Comparison of ENCODE assay signal across 17 mouse cellular contexts in the genomic region with DNA sequence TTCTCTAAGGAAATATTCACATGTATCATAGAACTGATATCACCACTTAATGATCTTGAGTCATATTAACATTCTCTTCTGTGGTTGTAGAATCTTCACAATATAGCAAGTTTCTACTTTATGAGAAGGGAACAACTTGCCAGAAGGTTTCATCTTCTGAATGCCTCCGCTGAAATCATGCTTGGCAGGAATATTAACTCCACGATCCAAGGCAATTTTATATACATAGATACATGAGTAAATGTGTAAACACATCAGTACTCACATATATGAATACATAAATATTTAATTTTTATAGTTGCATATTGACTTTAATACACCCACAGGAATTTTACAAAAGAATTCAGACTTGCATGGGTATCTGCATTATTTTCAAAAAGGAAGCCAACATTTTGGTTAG.
"Had no signal": no experiment of that assay in that cellular context is flagged by ENCODE, and none has a peak within 500 bp of the region (broad histone marks: within the 10 kb centered on the region; RNA-seq: fewer than 3 reads in every experiment).

No protein-coding gene starts in this region.

- H3K9me3 ChIP-seq: liver, embryonic 13.5 days; liver, embryonic 15.5 days; megakaryocyte, embryonic 14.5 days; midbrain, embryonic 13.5 days; midbrain, embryonic 15.5 days; neural tube, embryonic 12.5 days; stomach, embryonic 15.5 days had no signal

- H3K9ac ChIP-seq: liver, embryonic 13.5 days; liver, embryonic 15.5 days; liver, postnatal 0 days; midbrain, embryonic 13.5 days; midbrain, embryonic 15.5 days; neural tube, embryonic 12.5 days; stomach, embryonic 15.5 days had no signal

- H3K4me1 ChIP-seq: liver, embryonic 13.5 days; liver, embryonic 15.5 days; megakaryocyte, embryonic 14.5 days; midbrain, embryonic 13.5 days; midbrain, embryonic 15.5 days; neural tube, embryonic 12.5 days; stomach, embryonic 15.5 days had no signal

- H3K4me2 ChIP-seq: liver, embryonic 13.5 days; liver, embryonic 15.5 days; midbrain, embryonic 11.5 days; midbrain, embryonic 13.5 days; midbrain, embryonic 15.5 days; neural tube, embryonic 12.5 days; stomach, embryonic 15.5 days had no signal

- H3K27me3 ChIP-seq: liver, embryonic 13.5 days; liver, embryonic 15.5 days; megakaryocyte, embryonic 14.5 days; midbrain, embryonic 13.5 days; midbrain, embryonic 15.5 days; neural tube, embryonic 12.5 days; stomach, embryonic 15.5 days had no signal

- DNase-seq: liver, embryonic 13.5 days; liver, postnatal 0 days; lung, postnatal 14 days; lung, postnatal 36 days; right cerebral cortex, postnatal 14 days; thymus, adult 2 months; thymus, postnatal 25 days; thymus, postnatal 4 days had no signal

- ATAC-seq: liver, postnatal 0 days; midbrain, embryonic 13.5 days; midbrain, embryonic 15.5 days had no signal

- H3K27ac ChIP-seq: liver, embryonic 13.5 days; liver, embryonic 15.5 days; macrophage; midbrain, embryonic 13.5 days; midbrain, embryonic 15.5 days; neural tube, embryonic 12.5 days; stomach, embryonic 15.5 days; stomach, postnatal 0 days had no signal

- H3K4me3 ChIP-seq: liver, embryonic 13.5 days; liver, embryonic 15.5 days; megakaryocyte, embryonic 14.5 days; midbrain, embryonic 13.5 days; midbrain, embryonic 15.5 days; neural tube, embryonic 12.5 days; stomach, embryonic 15.5 days had no signal

- H3K36me3 ChIP-seq: liver, embryonic 13.5 days; liver, embryonic 15.5 days; midbrain, embryonic 13.5 days; midbrain, embryonic 15.5 days; neural tube, embryonic 12.5 days; stomach, embryonic 15.5 days had no signal
